Mouse (Mus musculus) MEL (cell line): ENCODE measurements around the gene Gm28374. TPM values are rescaled to one million over a fixed set of nuclear protein-coding genes. Genes with fewer than 3 reads are reported as not detected.

Experiments
- DNase-seq: peaks from one replicate; pipeline ENCODE4 v3.0.0; 2011; ENCODE audit warnings: low read depth, low spot score
- H3K27ac ChIP-seq: 2 replicates; pipeline ENCODE4 v1.5.1; 2012; ENCODE audit warnings: low read depth, mild to moderate bottlenecking, control low read depth, low read length, moderate library complexity; ENCODE audit not compliant: control insufficient read depth
- H3K27me3 ChIP-seq, 2 experiments: fragments of 150-350 bp in 1 of 2; sonication (generic) in 1 of 2; 2 replicates each; pipeline ENCODE4 v1.6.1; 2012; ENCODE audit warnings: low read length in 2 of 2, mild to moderate bottlenecking in 2 of 2, improper control_type of control experiment in 1 of 2, moderate library complexity in 1 of 2; ENCODE audit not compliant: insufficient read depth in 2 of 2, control insufficient read depth in 1 of 2
- H3K36me3 ChIP-seq, 2 experiments: 2 replicates each; pipeline ENCODE4 v1.6.1; 2012 to 2014; ENCODE audit warnings: low read length in 2 of 2, improper control_type of control experiment in 1 of 2, inconsistent platforms in 1 of 2, mild to moderate bottlenecking in 1 of 2; ENCODE audit not compliant: insufficient read depth in 2 of 2, control insufficient read depth in 1 of 2
- H3K4me1 ChIP-seq, 2 experiments: fragments of 150-350 bp in 1 of 2; sonication (generic) in 1 of 2; 2 replicates each; pipeline ENCODE4 v1.6.1; 2012; ENCODE audit warnings: low read length in 2 of 2, improper control_type of control experiment in 1 of 2, mild to moderate bottlenecking in 1 of 2; ENCODE audit not compliant: insufficient read depth in 2 of 2, control insufficient read depth in 1 of 2
- H3K4me3 ChIP-seq, 2 experiments: fragments of 150-350 bp in 1 of 2; sonication (generic) in 1 of 2; 2 replicates each; pipeline ENCODE4 v1.5.1; 2012; ENCODE audit warnings: low read depth in 2 of 2, low read length in 2 of 2, mild to moderate bottlenecking in 2 of 2, moderate library complexity in 2 of 2, control low read depth in 1 of 2, improper control_type of control experiment in 1 of 2; ENCODE audit not compliant: control insufficient read depth in 1 of 2, insufficient read depth in 1 of 2
- H3K79me2 ChIP-seq: 2 replicates; pipeline ENCODE4 v1.6.1; 2012; ENCODE audit warnings: mild to moderate bottlenecking, low read length, moderate library complexity; ENCODE audit not compliant: control insufficient read depth, poor library complexity, insufficient read depth
- H3K9ac ChIP-seq: 2 replicates; pipeline ENCODE4 v1.6.1; 2012; ENCODE audit warnings: low read depth, mild to moderate bottlenecking, control low read depth, low read length, moderate library complexity; ENCODE audit not compliant: control insufficient read depth, poor library complexity, severe bottlenecking
- H3K9me3 ChIP-seq: fragments of 150-350 bp; sonication (generic); replicated peaks from 2 replicates; pipeline ENCODE4 v1.6.1; 2012; ENCODE audit warnings: mild to moderate bottlenecking, low read length, improper control_type of control experiment, moderate library complexity; ENCODE audit not compliant: insufficient read depth
- CHD1 ChIP-seq: IDR thresholded peaks from 2 replicates; pipeline ENCODE4 v1.6.1; 2012; ENCODE audit warnings: low read depth, mild to moderate bottlenecking, inconsistent platforms, low read length, improper control_type of control experiment
- CHD2 ChIP-seq: IDR thresholded peaks from 2 replicates; pipeline ENCODE4 v1.6.1; 2011; ENCODE audit warnings: low read length, improper control_type of control experiment
- CTCF ChIP-seq, 3 experiments: IDR thresholded peaks in 2 of 3; conservative IDR thresholded peaks in 1 of 3; 2 replicates each; pipeline ENCODE4 v1.5.1; 2011 to 2012; ENCODE audit warnings: low read length in 3 of 3, low read depth in 2 of 3, mild to moderate bottlenecking in 2 of 3, improper control_type of control experiment in 1 of 3, inconsistent platforms in 1 of 3, mixed read lengths in 1 of 3, moderate library complexity in 1 of 3; ENCODE audit not compliant: control insufficient read depth in 1 of 3, insufficient read depth in 1 of 3, poor library complexity in 1 of 3, severe bottlenecking in 1 of 3
- E2F4 ChIP-seq: IDR thresholded peaks from 2 replicates; pipeline ENCODE4 v1.6.1; 2011; ENCODE audit warnings: low read depth, low read length, improper control_type of control experiment, borderline replicate concordance
- ELF1 ChIP-seq: IDR thresholded peaks from 2 replicates; pipeline ENCODE4 v1.6.1; 2014; ENCODE audit warnings: low read depth, mild to moderate bottlenecking, inconsistent platforms, low read length, improper control_type of control experiment, moderate library complexity
- EP300 ChIP-seq, 2 experiments: IDR thresholded peaks; 2 replicates each; pipeline ENCODE4 v1.6.1; 2011; ENCODE audit warnings: improper control_type of control experiment in 2 of 2, low read length in 2 of 2, low read depth in 1 of 2, mild to moderate bottlenecking in 1 of 2
- GABPA ChIP-seq: IDR thresholded peaks from 2 replicates; pipeline ENCODE4 v1.6.1; 2012; ENCODE audit warnings: low read depth, mild to moderate bottlenecking, inconsistent platforms, low read length, improper control_type of control experiment, moderate library complexity
- GATA1 ChIP-seq: IDR thresholded peaks from 2 replicates; pipeline ENCODE4 v1.6.1; 2011; ENCODE audit warnings: low read depth, low read length, improper control_type of control experiment
- HCFC1 ChIP-seq: IDR thresholded peaks from 2 replicates; pipeline ENCODE4 v1.6.1; 2012; ENCODE audit warnings: low read depth, mild to moderate bottlenecking, inconsistent platforms, low read length, improper control_type of control experiment, moderate library complexity
- JUND ChIP-seq: IDR thresholded peaks from 2 replicates; pipeline ENCODE4 v1.6.1; 2011; ENCODE audit warnings: low read depth, mild to moderate bottlenecking, improper control_type of control experiment, low read length
- KAT2A ChIP-seq: conservative IDR thresholded peaks from 2 replicates; pipeline ENCODE4 v1.6.1; 2012; ENCODE audit warnings: low read depth, low read length, improper control_type of control experiment, inconsistent platforms
- MAFK ChIP-seq: IDR thresholded peaks from 2 replicates; pipeline ENCODE4 v1.6.1; 2011; ENCODE audit warnings: low read depth, mild to moderate bottlenecking, low read length, improper control_type of control experiment, borderline replicate concordance
- MAX ChIP-seq: IDR thresholded peaks from 2 replicates; pipeline ENCODE4 v1.6.1; 2011; ENCODE audit warnings: low read length, improper control_type of control experiment
- MAZ ChIP-seq: IDR thresholded peaks from 2 replicates; pipeline ENCODE4 v1.6.1; 2012; ENCODE audit warnings: low read depth, mild to moderate bottlenecking, inconsistent platforms, low read length, improper control_type of control experiment
- MEF2A ChIP-seq: IDR thresholded peaks from 2 replicates; pipeline ENCODE4 v1.6.1; 2014; ENCODE audit warnings: low read depth, mild to moderate bottlenecking, inconsistent platforms, low read length, improper control_type of control experiment; ENCODE audit not compliant: poor library complexity, insufficient replicate concordance, severe bottlenecking; ENCODE audit errors: extremely low read depth
- MXI1 ChIP-seq: IDR thresholded peaks from 2 replicates; pipeline ENCODE4 v1.6.1; 2011; ENCODE audit warnings: mild to moderate bottlenecking, low read depth, low read length, improper control_type of control experiment
- MYB ChIP-seq: IDR thresholded peaks from 2 replicates; pipeline ENCODE4 v1.6.1; 2011; ENCODE audit warnings: mild to moderate bottlenecking, low read depth, low read length, improper control_type of control experiment
- MYC ChIP-seq: IDR thresholded peaks from 2 replicates; pipeline ENCODE4 v1.6.1; 2011; ENCODE audit warnings: low read depth, mild to moderate bottlenecking, low read length, improper control_type of control experiment, moderate library complexity
- NELFE ChIP-seq: IDR thresholded peaks from 2 replicates; pipeline ENCODE4 v1.6.1; 2011; ENCODE audit warnings: low read depth, low read length, improper control_type of control experiment
- NRF1 ChIP-seq: IDR thresholded peaks from 2 replicates; pipeline ENCODE4 v1.6.1; 2014; ENCODE audit warnings: low read depth, mild to moderate bottlenecking, inconsistent platforms, low read length, improper control_type of control experiment, moderate library complexity; ENCODE audit not compliant: poor library complexity, insufficient read depth, severe bottlenecking
- POLR2A ChIP-seq, 2 experiments: IDR thresholded peaks; 2 replicates each; pipeline ENCODE4 v1.6.1; 2011 to 2012; ENCODE audit warnings: low read length in 2 of 2, mild to moderate bottlenecking in 2 of 2, control low read depth in 1 of 2, improper control_type of control experiment in 1 of 2, low read depth in 1 of 2, moderate library complexity in 1 of 2; ENCODE audit not compliant: control insufficient read depth in 1 of 2, insufficient read depth in 1 of 2, poor library complexity in 1 of 2
- POLR2AphosphoS2 ChIP-seq: IDR thresholded peaks from 2 replicates; pipeline ENCODE4 v1.6.1; 2011; ENCODE audit warnings: low read length, improper control_type of control experiment
- POLR2AphosphoS5 ChIP-seq: IDR thresholded peaks from 2 replicates; pipeline ENCODE4 v1.6.1; 2012; ENCODE audit warnings: low read depth, borderline replicate concordance, mild to moderate bottlenecking, inconsistent platforms, low read length, moderate library complexity, mixed read lengths
- RCOR1 ChIP-seq: IDR thresholded peaks from 2 replicates; pipeline ENCODE4 v1.6.1; 2012; ENCODE audit warnings: low read depth, mild to moderate bottlenecking, inconsistent platforms, low read length, improper control_type of control experiment
- SIN3A ChIP-seq: IDR thresholded peaks from 2 replicates; pipeline ENCODE4 v1.6.1; 2012; ENCODE audit warnings: low read length, improper control_type of control experiment, inconsistent platforms
- SMC3 ChIP-seq: IDR thresholded peaks from 2 replicates; pipeline ENCODE4 v1.6.1; 2011; ENCODE audit warnings: low read depth, low read length, improper control_type of control experiment
- TAL1 ChIP-seq: IDR thresholded peaks from 2 replicates; pipeline ENCODE4 v1.6.1; 2012; ENCODE audit warnings: mild to moderate bottlenecking, inconsistent platforms, low read length, moderate library complexity, mixed read lengths
- TBP ChIP-seq: IDR thresholded peaks from 2 replicates; pipeline ENCODE4 v1.8.0; 2011; ENCODE audit warnings: low read depth, low read length, improper control_type of control experiment
- TCF12 ChIP-seq: IDR thresholded peaks from 2 replicates; pipeline ENCODE4 v1.6.1; 2014; ENCODE audit warnings: low read depth, mild to moderate bottlenecking, inconsistent platforms, low read length, improper control_type of control experiment, moderate library complexity
- USF1 ChIP-seq: IDR thresholded peaks from 2 replicates; pipeline ENCODE4 v1.6.1; 2014; ENCODE audit warnings: low read depth, mild to moderate bottlenecking, inconsistent platforms, low read length, improper control_type of control experiment, moderate library complexity
- USF2 ChIP-seq, 2 experiments: IDR thresholded peaks; 2 replicates each; pipeline ENCODE4 v1.6.1; 2011 to 2012; ENCODE audit warnings: improper control_type of control experiment in 2 of 2, low read length in 2 of 2, borderline replicate concordance in 1 of 2, inconsistent platforms in 1 of 2, low read depth in 1 of 2, mild to moderate bottlenecking in 1 of 2; ENCODE audit not compliant: insufficient read depth in 1 of 2
- ZC3H11A ChIP-seq: IDR thresholded peaks from 2 replicates; pipeline ENCODE4 v1.6.1; 2012; ENCODE audit warnings: low read depth, mild to moderate bottlenecking, inconsistent platforms, low read length, improper control_type of control experiment
- ZKSCAN1 ChIP-seq: IDR thresholded peaks from 2 replicates; pipeline ENCODE4 v1.6.1; 2012; ENCODE audit warnings: low read depth, mild to moderate bottlenecking, inconsistent platforms, low read length, improper control_type of control experiment, moderate library complexity
- ZMIZ1 ChIP-seq: IDR thresholded peaks from 2 replicates; pipeline ENCODE4 v1.6.1; 2012; ENCODE audit warnings: low read depth, mild to moderate bottlenecking, inconsistent platforms, low read length, improper control_type of control experiment, moderate library complexity
- ZNF384 ChIP-seq: IDR thresholded peaks from 2 replicates; pipeline ENCODE4 v1.6.1; 2012; ENCODE audit warnings: low read depth, mild to moderate bottlenecking, inconsistent platforms, low read length, improper control_type of control experiment
- polyA plus RNA-seq, 2 experiments: library from polyadenylated mRNA; stranded (reverse) in 1 of 2; unstranded in 1 of 2; fragments of >175 nt in 1 of 2; fragments of >200 nt in 1 of 2; gene quantifications; 2 replicates each; pipeline versions ENCODE4 v1.2.1 to v1.2.4; 2012; ENCODE audit warnings: low replicate concordance in 2 of 2, low read depth in 1 of 2; ENCODE audit not compliant: insufficient read length in 2 of 2, insufficient read depth in 1 of 2, missing spikeins in 1 of 2
- total RNA-seq: library from RNA; depleted of rRNA; stranded (reverse); fragments of 300-350 nt; gene quantifications from 2 replicates; pipeline ENCODE4 v1.2.3, GENCODE M21; 2012

The Gm28374 gene
- total and polyA plus RNA-seq, 3 experiments, result 0.42 to 0.46 TPM; not detected in 1

- Histone ChIP-seq H3K36me3 (peaks cover 0 to 4% of the 10 kb centered on the region in 2 experiments; a peak in 1 of 4 replicates), H3K9ac (peak within 1 kb of the TSS; percentile 88), H3K79me2 (peaks cover 12% of the 10 kb centered on the region), H3K27me3 (no peaks in the 10 kb centered on the region), H3K4me3 (peak within 1 kb of the TSS; percentile 79 to 89), H3K4me1 (peaks cover 0 to 7% of the 10 kb centered on the region in 2 experiments; a peak in 2 of 4 replicates), H3K27ac (peak within 1 kb of the TSS; percentile 72), H3K9me3 (no peaks in the 10 kb centered on the region)
- peak; percentile 97 for DNase-seq
- TF ChIP-seq MYB (no peak), EP300 (IDR thresholded peaks at IDR 0.05; ENCODE audit: low read depth in 1 of 2, low read length in 2 of 2) (peak in 1 of 2 experiments; percentile 41; a peak in 1 of 4 replicates), USF1 (peak; percentile 33; the same call in 1 of the 2 replicates), USF2 (IDR thresholded peaks at IDR 0.05; ENCODE audit: borderline replicate concordance in 1 of 2, insufficient read depth in 1 of 2, low read depth in 1 of 2, low read length in 2 of 2) (no peak), TAL1 (no peak), CHD1 (no peak), ZNF384 (peak; percentile 60; the same call in 1 of the 2 replicates), MAZ (peak; percentile 92), MAFK (no peak), ZKSCAN1 (no peak), MEF2A (0 out of 2 replicates have a peak, but pooled peaks have one; percentile 36), ZC3H11A (0 out of 2 replicates have a peak, but pooled peaks have one; percentile 2), TBP (peak; percentile 89), POLR2AphosphoS2 (peak; percentile 70; the same call in 1 of the 2 replicates), NRF1 (no peak), TCF12 (peak; percentile 78), E2F4 (peak; percentile 67; the same call in 1 of the 2 replicates), NELFE (peak; percentile 73), POLR2A (IDR thresholded peaks at IDR 0.05; ENCODE audit: control insufficient read depth in 1 of 2, insufficient read depth in 1 of 2, low read depth in 1 of 2, low read length in 2 of 2, poor library complexity in 1 of 2) (peak; percentile 62 to 76; a peak in 3 of 4 replicates), CHD2 (peak; percentile 50; the same call in 1 of the 2 replicates), MXI1 (peak; percentile 94), SIN3A (peak; percentile 96), HCFC1 (peak; percentile 93), RCOR1 (peak; percentile 52; the same call in 1 of the 2 replicates), SMC3 (no peak; the same call in 1 of the 2 replicates), POLR2AphosphoS5 (no peak), CTCF (IDR thresholded peaks at IDR 0.05 in 2 of 3, conservative IDR thresholded peaks at IDR 0.05 in 1 of 3; ENCODE audit: control insufficient read depth in 1 of 3, insufficient read depth in 1 of 3, low read depth in 2 of 3, low read length in 3 of 3, poor library complexity in 1 of 3, severe bottlenecking in 1 of 3) (no peak; a peak in 1 of 6 replicates), ZMIZ1 (peak; percentile 23; the same call in 1 of the 2 replicates), JUND (peak; percentile 12; the same call in 1 of the 2 replicates), KAT2A (peak; percentile 83), GABPA (no peak), MAX (peak; percentile 67; the same call in 1 of the 2 replicates), MYC (peak; percentile 81), ELF1 (peak; percentile 89), GATA1 (peak; percentile 17; the same call in 1 of the 2 replicates)
These were observed 5.3 kb downstream of the Gm28374 start, which contains the start of gene Vps51 for GRCm38 (mm10) chr19:6076564-6077393. Gene Vps51, minus strand, starts transcription at chr19:6077231.
